Mouse (Mus musculus): Measurements from ENCODE around the gene Papss2. TPM values are rescaled to one million over a fixed set of nuclear protein-coding genes. Genes with fewer than 3 reads are reported as not detected.

The Papss2 gene
- polyA plus RNA-seq, 1 experiment from 2014 or later: 10.0 TPM

GRCm38 (mm10) chr19:32567025-32567424, 28.6 kb upstream of the Papss2 start:
- no peak overlapping the region for H3K9ac ChIP-seq (ENCODE audit: low read length)
- ATAC-seq (ENCODE audit: insufficient number of reproducible peaks, low FRiP score, low TSS enrichment, low read depth) (no peak), DNase-seq (ENCODE audit: low spot score) (no peak)
- H3K27me3 ChIP-seq (ENCODE audit: control insufficient read depth, insufficient read depth, low read length): no peaks in the 10 kb centered on the region
- H3K4me1 ChIP-seq (ENCODE audit: control insufficient read depth, insufficient read depth, low read length): no peaks in the 10 kb centered on the region
- H3K27ac ChIP-seq (replicated peaks; ENCODE audit: low read depth, low read length): no peak overlapping the region
- H3K9me3 ChIP-seq (ENCODE audit: control insufficient read depth, low read length): no peaks in the 10 kb centered on the region
- no peak overlapping the region for H3K4me2 ChIP-seq (ENCODE audit: low read depth, severe bottlenecking)
- 83% methylated on average over 8 of the region's 8 CpGs for WGBS
- H3K4me3 ChIP-seq (ENCODE audit: low read depth, low read length): no peak overlapping the region
- no peaks in the 10 kb centered on the region for H3K36me3 ChIP-seq (ENCODE audit: control insufficient read depth, insufficient read depth, low read length)

- H3K4me3 ChIP-seq (ENCODE audit: low read depth, low read length): no peak overlapping the region
- no peak overlapping the region for H3K9ac ChIP-seq (ENCODE audit: low read length)
- no peaks in the 10 kb centered on the region for H3K27me3 ChIP-seq (ENCODE audit: control insufficient read depth, insufficient read depth, low read length)
- DNase-seq (ENCODE audit: low spot score): no peak
- H3K36me3 ChIP-seq (ENCODE audit: control insufficient read depth, insufficient read depth, low read length): no peaks in the 10 kb centered on the region
- WGBS: 90% methylated on average over 5 of the region's 5 CpGs
- H3K9me3 ChIP-seq (ENCODE audit: control insufficient read depth, low read length): no peaks in the 10 kb centered on the region
- ATAC-seq (ENCODE audit: insufficient number of reproducible peaks, low FRiP score, low TSS enrichment, low read depth): no peak
- H3K4me1 ChIP-seq (ENCODE audit: control insufficient read depth, insufficient read depth, low read length): no peaks in the 10 kb centered on the region
- no peak overlapping the region for H3K27ac ChIP-seq (replicated peaks; ENCODE audit: low read depth, low read length)
- no peak overlapping the region for H3K4me2 ChIP-seq (ENCODE audit: low read depth, severe bottlenecking)
Measured at GRCm38 (mm10) chr19:32567447-32567846, 28.1 kb upstream of the Papss2 start.

DNA sequence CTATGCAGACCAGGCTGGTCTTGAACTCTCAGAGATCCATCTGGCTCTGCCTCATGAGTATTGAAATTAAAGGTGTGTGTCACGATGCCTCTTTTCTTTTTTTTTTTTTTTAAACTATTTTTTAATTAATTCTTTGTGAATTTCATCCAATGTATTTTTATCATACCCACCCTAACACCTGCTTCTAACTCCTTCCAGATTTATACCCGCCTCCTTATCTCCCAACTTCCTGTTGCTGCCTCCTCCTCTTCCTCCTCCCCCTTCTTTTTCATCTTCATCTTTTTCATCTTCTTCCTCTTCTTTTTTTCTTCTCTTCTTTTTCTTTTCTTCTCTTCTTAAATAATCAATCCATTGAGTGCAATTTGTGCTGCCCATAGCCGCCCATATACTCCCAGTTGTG, 27.1 kb upstream of the Papss2 start:
- Histone ChIP-seq H3K9me3 (ENCODE audit: control insufficient read depth, low read length) (no peaks in the 10 kb centered on the region), H3K4me3 (ENCODE audit: low read depth, low read length) (no peak overlapping the region), H3K27me3 (ENCODE audit: control insufficient read depth, insufficient read depth, low read length) (no peaks in the 10 kb centered on the region), H3K4me2 (ENCODE audit: low read depth, severe bottlenecking) (no peak overlapping the region), H3K4me1 (ENCODE audit: control insufficient read depth, insufficient read depth, low read length) (no peaks in the 10 kb centered on the region), H3K36me3 (ENCODE audit: control insufficient read depth, insufficient read depth, low read length) (no peaks in the 10 kb centered on the region), H3K27ac (replicated peaks; ENCODE audit: low read depth, low read length) (no peak overlapping the region), H3K9ac (ENCODE audit: low read length) (no peak overlapping the region)
- ATAC-seq (ENCODE audit: insufficient number of reproducible peaks, low FRiP score, low TSS enrichment, low read depth): no peak
- WGBS: 97% methylated on average over 3 of the region's 3 CpGs
- no peak for DNase-seq (ENCODE audit: low spot score)

GRCm38 (mm10) chr19:32568961-32569653, 26.5 kb upstream of the Papss2 start:
- no peaks in the 10 kb centered on the region for H3K36me3 ChIP-seq (ENCODE audit: control insufficient read depth, insufficient read depth, low read length)
- ATAC-seq (ENCODE audit: insufficient number of reproducible peaks, low FRiP score, low TSS enrichment, low read depth): no peak
- no peak for DNase-seq (ENCODE audit: low spot score)
- H3K9ac ChIP-seq (ENCODE audit: low read length): no peak overlapping the region
- H3K27me3 ChIP-seq (ENCODE audit: control insufficient read depth, insufficient read depth, low read length): no peaks in the 10 kb centered on the region
- no peak overlapping the region for H3K4me2 ChIP-seq (ENCODE audit: low read depth, severe bottlenecking)
- no peak overlapping the region for H3K27ac ChIP-seq (replicated peaks; ENCODE audit: low read depth, low read length)
- no peak overlapping the region for H3K4me3 ChIP-seq (ENCODE audit: low read depth, low read length)
- H3K4me1 ChIP-seq (ENCODE audit: control insufficient read depth, insufficient read depth, low read length): no peaks in the 10 kb centered on the region
- 89% methylated on average over 3 of the region's 3 CpGs for WGBS
- H3K9me3 ChIP-seq (ENCODE audit: control insufficient read depth, low read length): no peaks in the 10 kb centered on the region

DNA sequence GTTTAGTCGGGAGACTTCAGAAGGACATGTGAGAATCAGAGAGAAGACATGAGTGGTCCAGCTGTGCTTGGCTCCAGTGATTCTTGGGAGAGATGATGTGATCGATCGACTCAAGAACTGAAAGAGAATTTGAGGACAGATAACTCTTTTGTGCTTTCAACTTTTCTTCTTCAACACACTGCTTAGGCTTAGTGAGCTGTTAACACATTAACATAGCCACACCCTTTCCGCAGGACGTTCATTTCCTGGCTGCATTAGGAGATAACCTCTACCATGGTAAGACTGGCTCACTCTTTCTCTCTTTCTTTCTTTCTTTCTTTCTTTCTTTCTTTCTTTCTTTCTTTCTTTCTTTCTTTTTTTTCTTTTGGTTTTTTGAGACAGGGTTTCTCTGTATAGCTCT, 25.9 kb upstream of the Papss2 start:
- Histone ChIP-seq H3K4me1 (ENCODE audit: control insufficient read depth, insufficient read depth, low read length) (no peaks in the 10 kb centered on the region), H3K4me2 (ENCODE audit: low read depth, severe bottlenecking) (no peak overlapping the region), H3K9me3 (ENCODE audit: control insufficient read depth, low read length) (no peaks in the 10 kb centered on the region), H3K27ac (replicated peaks; ENCODE audit: low read depth, low read length) (no peak overlapping the region), H3K27me3 (ENCODE audit: control insufficient read depth, insufficient read depth, low read length) (no peaks in the 10 kb centered on the region), H3K9ac (ENCODE audit: low read length) (no peak overlapping the region), H3K4me3 (ENCODE audit: low read depth, low read length) (no peak overlapping the region), H3K36me3 (ENCODE audit: control insufficient read depth, insufficient read depth, low read length) (no peaks in the 10 kb centered on the region)
- DNase-seq (ENCODE audit: low spot score) (no peak), ATAC-seq (ENCODE audit: insufficient number of reproducible peaks, low FRiP score, low TSS enrichment, low read depth) (no peak)
- 81% methylated on average over 5 of the region's 5 CpGs for WGBS

DNA sequence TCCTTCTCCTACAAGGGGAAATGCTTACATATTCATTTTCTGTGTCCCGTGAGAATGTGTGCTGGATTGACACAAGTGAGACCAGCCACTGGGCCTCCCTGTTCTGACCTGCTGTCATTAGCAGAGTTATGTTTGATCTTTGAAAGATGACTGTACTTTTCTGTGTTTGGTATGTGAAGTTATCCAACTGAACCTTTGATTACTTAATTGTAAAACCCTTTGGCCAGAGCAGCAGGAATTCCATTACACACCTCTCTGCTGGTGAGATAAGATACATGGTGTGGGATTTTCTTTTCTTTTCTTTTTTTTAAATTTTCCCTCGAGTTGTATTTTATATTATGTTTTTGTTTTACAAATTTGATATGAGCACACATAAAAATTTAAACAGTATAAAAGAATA, 23.4 kb upstream of the Papss2 start:
- WGBS: 72% methylated on average over 2 of the region's 2 CpGs
- H3K27ac ChIP-seq (replicated peaks; ENCODE audit: low read depth, low read length): no peak overlapping the region
- H3K27me3 ChIP-seq (ENCODE audit: control insufficient read depth, insufficient read depth, low read length): no peaks in the 10 kb centered on the region
- no peaks in the 10 kb centered on the region for H3K4me1 ChIP-seq (ENCODE audit: control insufficient read depth, insufficient read depth, low read length)
- no peak for ATAC-seq (ENCODE audit: insufficient number of reproducible peaks, low FRiP score, low TSS enrichment, low read depth)
- no peaks in the 10 kb centered on the region for H3K9me3 ChIP-seq (ENCODE audit: control insufficient read depth, low read length)
- no peak overlapping the region for H3K4me2 ChIP-seq (ENCODE audit: low read depth, severe bottlenecking)
- DNase-seq (ENCODE audit: low spot score): no peak
- H3K4me3 ChIP-seq (ENCODE audit: low read depth, low read length): no peak overlapping the region
- no peak overlapping the region for H3K9ac ChIP-seq (ENCODE audit: low read length)
- no peaks in the 10 kb centered on the region for H3K36me3 ChIP-seq (ENCODE audit: control insufficient read depth, insufficient read depth, low read length)

GRCm38 (mm10) chr19:32573259-32573658, 22.3 kb upstream of the Papss2 start:
- 87% methylated on average over 6 of the region's 6 CpGs for WGBS

GRCm38 (mm10) chr19:32574846-32575245, 20.7 kb upstream of the Papss2 start:
- WGBS: 87% methylated on average over 3 of the region's 3 CpGs
- Histone ChIP-seq H3K27me3 (ENCODE audit: control insufficient read depth, insufficient read depth, low read length) (no peaks in the 10 kb centered on the region), H3K4me1 (ENCODE audit: control insufficient read depth, insufficient read depth, low read length) (no peaks in the 10 kb centered on the region), H3K9me3 (ENCODE audit: control insufficient read depth, low read length) (no peaks in the 10 kb centered on the region), H3K27ac (replicated peaks; ENCODE audit: low read depth, low read length) (no peak overlapping the region), H3K9ac (ENCODE audit: low read length) (no peak overlapping the region), H3K36me3 (ENCODE audit: control insufficient read depth, insufficient read depth, low read length) (no peaks in the 10 kb centered on the region), H3K4me3 (ENCODE audit: low read depth, low read length) (no peak overlapping the region), H3K4me2 (ENCODE audit: low read depth, severe bottlenecking) (no peak overlapping the region)
- no peak for ATAC-seq (ENCODE audit: insufficient number of reproducible peaks, low FRiP score, low TSS enrichment, low read depth)
- DNase-seq (ENCODE audit: low spot score): no peak

More at GRCm38 (mm10) chr19:32573259-32573658, 22.3 kb upstream of the Papss2 start:
- H3K4me3 ChIP-seq (ENCODE audit: low read depth, low read length): no peak overlapping the region
- H3K9ac ChIP-seq (ENCODE audit: low read length): no peak overlapping the region
- ATAC-seq (ENCODE audit: insufficient number of reproducible peaks, low FRiP score, low TSS enrichment, low read depth) (no peak), DNase-seq (ENCODE audit: low spot score) (no peak)
- H3K4me1 ChIP-seq (ENCODE audit: control insufficient read depth, insufficient read depth, low read length): no peaks in the 10 kb centered on the region
- H3K9me3 ChIP-seq (ENCODE audit: control insufficient read depth, low read length): no peaks in the 10 kb centered on the region
- H3K4me2 ChIP-seq (ENCODE audit: low read depth, severe bottlenecking): no peak overlapping the region
- no peaks in the 10 kb centered on the region for H3K36me3 ChIP-seq (ENCODE audit: control insufficient read depth, insufficient read depth, low read length)
- H3K27ac ChIP-seq (replicated peaks; ENCODE audit: low read depth, low read length): no peak overlapping the region
- no peaks in the 10 kb centered on the region for H3K27me3 ChIP-seq (ENCODE audit: control insufficient read depth, insufficient read depth, low read length)

- no peaks in the 10 kb centered on the region for H3K27me3 ChIP-seq (ENCODE audit: control insufficient read depth, insufficient read depth, low read length)
- no peak overlapping the region for H3K27ac ChIP-seq (replicated peaks; ENCODE audit: low read depth, low read length)
- no peak overlapping the region for H3K4me3 ChIP-seq (ENCODE audit: low read depth, low read length)
- DNase-seq (ENCODE audit: low spot score): no peak
- H3K4me2 ChIP-seq (ENCODE audit: low read depth, severe bottlenecking): no peak overlapping the region
- no peak overlapping the region for H3K9ac ChIP-seq (ENCODE audit: low read length)
- H3K9me3 ChIP-seq (ENCODE audit: control insufficient read depth, low read length): no peaks in the 10 kb centered on the region
- no peaks in the 10 kb centered on the region for H3K36me3 ChIP-seq (ENCODE audit: control insufficient read depth, insufficient read depth, low read length)
- 17% methylated on average over 1 of the region's 1 CpGs for WGBS
- ATAC-seq (ENCODE audit: insufficient number of reproducible peaks, low FRiP score, low TSS enrichment, low read depth): no peak
- no peaks in the 10 kb centered on the region for H3K4me1 ChIP-seq (ENCODE audit: control insufficient read depth, insufficient read depth, low read length)
Measured at GRCm38 (mm10) chr19:32577749-32578148, 17.8 kb upstream of the Papss2 start.

All from limb, embryonic 11.5 days (tissue).